Comparison of ENCODE assay signal across 16 mouse cellular contexts in the genomic region with DNA sequence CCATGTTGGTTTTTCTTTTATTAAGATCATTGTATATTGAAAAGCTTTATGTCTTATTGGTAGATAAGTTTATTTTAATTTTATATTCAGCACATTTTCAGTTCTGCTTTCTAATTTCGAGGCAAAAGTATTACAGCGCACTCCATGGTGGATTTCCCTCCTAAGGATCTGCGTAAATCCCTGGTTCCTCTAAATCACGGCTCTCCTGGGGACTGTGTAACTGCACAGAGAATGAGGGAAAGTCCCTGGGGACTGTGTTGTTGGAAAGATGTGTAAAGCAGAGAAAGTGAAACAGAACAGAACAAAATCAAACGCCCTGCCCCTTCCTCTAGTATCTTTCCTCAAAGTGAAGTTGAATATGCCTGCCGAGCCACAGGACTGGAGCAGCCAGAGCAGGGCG. TPM values are rescaled to one million over a fixed set of nuclear protein-coding genes. Genes with fewer than 3 reads are reported as not detected.
DNase-seq lines count a peak whose midpoint lies in the region; ATAC-seq and TF ChIP-seq lines count a peak whose summit lies in the region.
"Had no signal": no experiment of that assay in that cellular context is flagged by ENCODE, and none has a peak within 500 bp of the region (broad histone marks: within the 10 kb centered on the region; RNA-seq: fewer than 3 reads in every experiment).

No protein-coding gene starts in this region.

- peaks cover 23% of the 10 kb centered on the region; the same call in 1 of the 2 replicates for H3K4me1 ChIP-seq in heart, embryonic 10.5 days
- H3K4me1 ChIP-seq in cerebellum, adult 2 months (ENCODE audit: control insufficient read depth, insufficient read depth, low read length), result peaks cover 10% of the 10 kb centered on the region

- no peak overlapping the region for H3K4me3 ChIP-seq in heart, embryonic 10.5 days
- peak overlapping the region; percentile 8; the same call in 1 of the 2 replicates for H3K4me3 ChIP-seq in layer of hippocampus, adult 2 months
- H3K4me3 ChIP-seq in cerebellum, adult 2 months (replicated peaks; ENCODE audit: insufficient read depth, low read depth, low read length), result no peak overlapping the region
- H3K4me3 ChIP-seq: midbrain, embryonic 13.5 days; stomach, embryonic 15.5 days had no signal

- peak; percentile 66 for ATAC-seq in inflammation-experienced regulatory T-cells, adult 6 months
- ATAC-seq: forebrain, postnatal 0 days; midbrain, embryonic 13.5 days had no signal

- no peak for TF ChIP-seq POLR2A in cerebellum, adult 2 months (IDR thresholded peaks at IDR 0.05; ENCODE audit: borderline replicate concordance, insufficient read depth, low read length)

- H3K27me3 ChIP-seq in heart, embryonic 10.5 days (ENCODE audit: insufficient read depth, poor library complexity, severe bottlenecking), result no peaks in the 10 kb centered on the region
- H3K27me3 ChIP-seq in cerebellum, adult 2 months (ENCODE audit: control insufficient read depth, insufficient read depth, low read length), result no peaks in the 10 kb centered on the region
- H3K27me3 ChIP-seq: midbrain, embryonic 13.5 days; stomach, embryonic 15.5 days had no signal

- 83% methylated on average over 7 of the region's 7 CpGs for WGBS in heart, embryonic 10.5 days
- WGBS in cerebellum, adult 2 months, result 70% methylated on average over 7 of the region's 7 CpGs

- peak; percentile 93 for DNase-seq in heart, adult 11 months
- DNase-seq in heart, embryonic 10.5 days (ENCODE audit: low spot score), result no peak
- no peak for DNase-seq in layer of hippocampus, adult 2 months (ENCODE audit: low spot score in 2 of 2)
- DNase-seq in layer of hippocampus, postnatal 10 days (ENCODE audit: low spot score in 2 of 2), result no peak
- DNase-seq in MN1 (ENCODE audit: low spot score), result peak; percentile 51
- no peak for DNase-seq in cerebellum, adult 2 months
- no peak for DNase-seq in c-Kit-positive CD71-positive TER-119-positive erythroid progenitor cells, embryonic 14.5 days (ENCODE audit: low spot score)
- DNase-seq: embryo, embryonic 11 days; forebrain, postnatal 0 days; kidney, adult 11 months; lung, postnatal 10 days; thymus, postnatal 25 days had no signal

- H3K9me3 ChIP-seq in heart, embryonic 10.5 days, result no peaks in the 10 kb centered on the region
- H3K9me3 ChIP-seq: midbrain, embryonic 13.5 days; stomach, embryonic 15.5 days had no signal

- no peak for TF ChIP-seq CTCF in layer of hippocampus, adult 2 months (conservative IDR thresholded peaks at IDR 0.05)
- no peak for TF ChIP-seq CTCF in cerebellum, adult 2 months (IDR thresholded peaks at IDR 0.05; ENCODE audit: borderline replicate concordance, insufficient read depth, low read depth, low read length)

- peaks cover 23% of the 10 kb centered on the region for H3K36me3 ChIP-seq in heart, embryonic 10.5 days

- H3K27ac ChIP-seq in heart, embryonic 10.5 days, result no peak overlapping the region
- H3K27ac ChIP-seq in layer of hippocampus, adult 2 months, result no peak overlapping the region
- H3K27ac ChIP-seq in cerebellum, adult 2 months (ENCODE audit: insufficient read depth, low read length), result no peak overlapping the region
- H3K27ac ChIP-seq: midbrain, embryonic 13.5 days; stomach, embryonic 15.5 days had no signal

RNA-seq across cellular contexts. Expression of a gene that starts 54.3 kb away (rescaled TPM):
- polyA plus RNA-seq in heart, embryonic 10.5 days (2016; fragmentation: Nextera tagmentation; extraction: Ambion mirVana), result 1.1 and 1.5 TPM in 2 replicates
- 1 to 10 TPM; 4.4 to 5.4 TPM for total RNA-seq in layer of hippocampus, adult 2 months (2021)
- total RNA-seq in layer of hippocampus, postnatal 10 days (2021), result 1 to 10 TPM; 8.1 to 9.8 TPM
- polyA plus RNA-seq in inflammation-experienced regulatory T-cells, adult 6 months (2017; shearing (Covaris generic)), result not detected
- polyA plus RNA-seq in cerebellum, adult 2 months (2012; rRNA removed), result 4.9 and 6.6 TPM in 2 replicates
- total RNA-seq: liver, adult 2 months had no signal

RNA-seq across cellular contexts. Expression of a gene that starts 54.7 kb away (rescaled TPM):
- 61.0 and 65.2 TPM in 2 replicates for polyA plus RNA-seq in heart, embryonic 10.5 days (2016; fragmentation: Nextera tagmentation; extraction: Ambion mirVana)
- 10 to 100 TPM in 1 of 2 experiments, 1 to 10 TPM in 1; 8.5 to 10.7 TPM for total RNA-seq in layer of hippocampus, adult 2 months (2021)
- total RNA-seq in layer of hippocampus, postnatal 10 days (2021), result 10 to 100 TPM; 18.7 to 19.0 TPM
- 10 to 100 TPM; 29.5 to 69.7 (median 35.2) TPM for polyA plus RNA-seq in inflammation-experienced regulatory T-cells, adult 6 months (2017; shearing (Covaris generic))
- polyA plus RNA-seq in cerebellum, adult 2 months (2012; rRNA removed), result 13.0 and 16.0 TPM in 2 replicates

Comparison
In these comparisons a context has a peak if more than half of its experiments do, and no peak if none do; other contexts are left out.
1. DNase-seq: peak in heart, adult 11 months (single experiment) and MN1 (single experiment); none in heart, embryonic 10.5 days (single experiment), layer of hippocampus, adult 2 months (0 of 2), layer of hippocampus, postnatal 10 days (0 of 2), cerebellum, adult 2 months (0 of 2) and c-Kit-positive CD71-positive TER-119-positive erythroid progenitor cells, embryonic 14.5 days (single experiment).